Mouse (Mus musculus) kidney, postnatal 0 days (tissue): ENCODE results near the gene Nqo2. TPM values are rescaled to one million over a fixed set of nuclear protein-coding genes. Genes with fewer than 3 reads are reported as not detected.
"Not testable (repeated sequence)": the region's sequence is repeated elsewhere in the genome, so short reads cannot be mapped to it uniquely, and the experiment has no call there.

ENCODE experiments used
- ATAC-seq: fragments of 200-750 bp; cut with Nextera tagmentation; replicated peaks from 2 replicates; pipeline ENCODE4 v1.8.0; 2017; ENCODE audit warnings: low read depth, moderate number of reproducible peaks, moderate TSS enrichment, moderate library complexity; ENCODE audit not compliant: low FRiP score
- DNase-seq: peaks from one replicate; pipeline ENCODE4 v3.0.0-alpha.2; 2016; ENCODE audit warnings: low spot score
- H3K27ac ChIP-seq: fragments of 300-500 bp; sonication (generic); 2 replicates; pipeline ENCODE4 v1.5.1; 2014; ENCODE audit warnings: mild to moderate bottlenecking
- H3K27me3 ChIP-seq: fragments of 300-500 bp; sonication (generic); 2 replicates; pipeline ENCODE4 v1.6.1; 2014; ENCODE audit warnings: low read length, mixed read lengths; ENCODE audit not compliant: insufficient read depth
- H3K36me3 ChIP-seq: fragments of 300-500 bp; sonication (generic); 2 replicates; pipeline ENCODE4 v1.6.1; 2014; ENCODE audit warnings: low read length, mixed read lengths; ENCODE audit not compliant: insufficient read depth
- H3K4me1 ChIP-seq: fragments of 300-500 bp; sonication (generic); replicated peaks from 2 replicates; pipeline ENCODE4 v1.6.1; 2014; ENCODE audit warnings: antibody characterized with exemption, low read length, mixed read lengths; ENCODE audit not compliant: insufficient read depth
- H3K4me2 ChIP-seq: fragments of 300-500 bp; sonication (generic); 2 replicates; pipeline ENCODE4 v1.6.1; 2014; ENCODE audit warnings: mild to moderate bottlenecking, low read length, moderate library complexity, mixed read lengths
- H3K4me3 ChIP-seq: fragments of 300-500 bp; sonication (generic); replicated peaks from 2 replicates; pipeline ENCODE4 v1.5.1; 2014; ENCODE audit warnings: low read depth, low read length
- H3K9ac ChIP-seq: fragments of 300-500 bp; sonication (generic); 2 replicates; pipeline ENCODE4 v1.6.1; 2014; ENCODE audit warnings: low read depth, low read length
- H3K9me3 ChIP-seq: fragments of 300-500 bp; sonication (generic); replicated peaks from 2 replicates; pipeline ENCODE4 v1.6.1; 2016; ENCODE audit warnings: low read length, inconsistent platforms, mixed read lengths
- CTCF ChIP-seq: IDR thresholded peaks from 2 replicates; pipeline ENCODE4 v1.5.1; 2016; ENCODE audit warnings: antibody characterized with exemption, low read depth, mild to moderate bottlenecking, moderate library complexity
- WGBS: fragments of 180-500 bp; shearing (Covaris S2); extraction: QIAGEN DNeasy Blood & Tissue Kit; methylation state at CpG from one replicate; pipeline ENCODE4 v1.1.7; 2014; 5-methylcytosine and 5-hydroxymethylcytosine counted together
- polyA plus RNA-seq: library from polyadenylated mRNA; unstranded; fragments of >200 nt; fragmentation: Nextera tagmentation; extraction: Ambion mirVana; gene quantifications from 2 replicates; pipeline ENCODE4 v1.2.1, GENCODE M21; 2015

Gene Nqo2
- polyA plus RNA-seq, 1 experiment from 2014 or later = 22.5 TPM

DNA sequence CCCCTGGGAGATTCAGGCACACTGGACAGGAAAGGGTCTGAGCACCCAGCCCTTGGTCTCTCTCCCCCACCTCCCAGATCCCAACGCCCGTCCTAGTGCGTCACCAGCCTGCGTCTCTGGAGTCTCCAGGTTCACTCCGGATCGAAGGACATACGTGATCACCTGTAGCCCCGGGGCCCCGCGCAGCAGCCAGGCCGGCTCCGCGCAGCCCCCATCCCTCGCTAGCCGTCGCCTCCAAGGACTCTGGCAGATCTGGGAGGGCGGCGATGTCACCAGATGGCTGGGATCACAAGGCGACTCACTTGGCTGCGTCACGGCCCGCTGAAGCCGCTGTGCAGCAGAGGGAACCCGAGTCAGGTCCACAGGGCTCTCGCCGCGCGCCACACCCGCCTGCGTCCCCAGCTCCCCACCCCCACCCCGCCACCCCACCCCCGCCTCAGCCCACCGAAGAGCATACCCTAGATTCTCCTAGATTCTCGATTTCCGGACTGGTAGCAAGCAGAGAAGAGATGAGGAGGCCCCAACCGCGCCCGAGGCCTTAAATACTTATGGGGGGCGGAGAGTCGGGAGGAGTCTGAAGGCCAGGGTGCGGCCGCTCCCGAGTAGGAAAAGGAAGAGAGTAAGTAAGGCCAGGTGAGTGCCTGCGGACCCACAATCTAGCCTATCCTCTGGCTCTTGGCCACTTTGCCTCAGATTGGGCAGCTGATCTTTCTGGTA is 28.9 kb upstream of the Nqo2 start:
- Histone ChIP-seq H3K9me3 (no peaks in the 10 kb centered on the region), H3K27me3 (no peaks in the 10 kb centered on the region), H3K4me3 (peak overlapping the region; percentile 72), H3K4me1 (peaks cover 4% of the 10 kb centered on the region; the same call in 1 of the 2 replicates), H3K36me3 (no peaks in the 10 kb centered on the region), H3K9ac (peak overlapping the region; percentile 83), H3K27ac (peak overlapping the region; percentile 78), H3K4me2 (peak overlapping the region; percentile 86)
- peak; percentile 87 for DNase-seq
- peak; percentile 92 for ATAC-seq
- no peak for TF ChIP-seq CTCF
- WGBS = 1% methylated on average over 44 of the region's 44 CpGs

DNA sequence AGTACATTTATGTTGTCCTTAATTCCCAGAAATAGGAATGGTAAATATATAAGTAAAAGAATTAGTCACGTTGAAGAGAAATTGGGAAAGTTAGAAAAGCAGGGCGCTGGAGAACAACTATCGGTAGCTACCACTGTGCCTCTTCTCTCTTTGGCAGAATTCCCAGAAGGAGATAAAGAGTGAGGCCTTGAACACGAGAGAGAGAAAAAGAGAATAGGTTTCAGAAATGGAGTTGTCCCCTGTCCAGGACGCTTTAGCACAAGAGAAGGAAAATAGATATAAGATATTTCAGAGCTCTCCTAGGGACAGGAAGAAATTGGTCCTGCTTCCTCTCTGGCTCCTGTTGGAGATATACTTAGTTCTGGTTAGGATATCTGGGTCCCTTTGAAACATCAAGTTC is 27.3 kb upstream of the Nqo2 start:
- TF ChIP-seq CTCF = no peak

DNA sequence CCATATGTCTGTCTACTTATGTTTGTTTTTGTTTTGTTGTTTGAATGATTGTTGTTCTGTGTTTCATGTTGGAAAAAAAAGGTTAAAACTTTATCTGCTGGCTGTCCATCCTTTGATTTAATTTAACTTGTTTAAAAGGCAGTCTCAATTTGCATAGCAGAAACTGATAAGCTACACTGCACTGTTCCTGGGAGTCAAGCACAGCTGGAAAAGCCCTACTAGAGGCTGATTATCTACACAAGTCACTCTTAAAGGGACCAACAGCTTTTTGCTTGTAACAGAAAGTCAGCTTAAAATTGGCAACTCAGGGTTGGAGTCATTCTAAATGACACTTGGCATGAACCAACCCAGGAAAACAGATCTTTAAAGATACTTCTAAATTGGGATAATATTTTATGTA is 26.9 kb upstream of the Nqo2 start:
- not testable (repeated sequence) for DNase-seq, H3K9ac ChIP-seq, H3K27ac ChIP-seq, ATAC-seq, H3K4me2 ChIP-seq, H3K4me1 ChIP-seq, H3K36me3 ChIP-seq, H3K27me3 ChIP-seq, H3K4me3 ChIP-seq, H3K9me3 ChIP-seq

More for the DNA sequence above, 27.3 kb upstream of the Nqo2 start:
- no peak overlapping the region for H3K27ac ChIP-seq
- DNase-seq (no peak), ATAC-seq (no peak)
- no peak overlapping the region for H3K9ac ChIP-seq
- 92% methylated on average over 5 of the region's 5 CpGs for WGBS
- no peaks in the 10 kb centered on the region for H3K27me3 ChIP-seq
- H3K4me2 ChIP-seq = no peak overlapping the region
- H3K9me3 ChIP-seq = no peaks in the 10 kb centered on the region
- H3K36me3 ChIP-seq = no peaks in the 10 kb centered on the region
- no peak overlapping the region for H3K4me3 ChIP-seq
- H3K4me1 ChIP-seq = peaks cover 4% of the 10 kb centered on the region; the same call in 1 of the 2 replicates

DNA sequence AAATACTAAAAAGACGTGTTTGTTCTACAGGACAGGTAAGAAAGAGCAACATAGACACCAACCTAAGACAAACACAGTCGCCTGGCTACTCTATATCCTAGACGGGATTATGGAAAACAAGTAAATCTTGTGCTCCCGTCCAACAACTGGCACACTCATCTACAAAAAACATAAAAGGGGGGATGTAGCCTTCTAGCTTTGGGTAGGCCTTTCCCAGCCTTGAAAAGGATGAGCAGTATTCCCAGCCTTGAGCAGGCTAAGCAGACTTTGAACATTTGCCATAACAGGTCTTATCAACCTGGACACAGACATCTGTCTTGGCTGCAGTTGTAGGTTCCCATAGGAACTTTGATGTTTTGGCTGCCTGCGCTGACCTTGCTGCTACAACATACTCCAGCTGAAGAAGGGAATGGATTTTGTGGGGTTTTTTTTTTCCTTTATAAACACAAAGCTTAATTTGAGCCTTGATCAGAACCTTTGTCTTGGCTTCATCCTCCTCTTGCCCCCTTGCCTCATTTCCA is 23.1 kb upstream of the Nqo2 start:
- Histone ChIP-seq H3K27ac (no peak overlapping the region), H3K4me1 (no peaks in the 10 kb centered on the region), H3K27me3 (no peaks in the 10 kb centered on the region), H3K9ac (no peak overlapping the region), H3K36me3 (no peaks in the 10 kb centered on the region), H3K4me3 (no peak overlapping the region), H3K9me3 (no peaks in the 10 kb centered on the region), H3K4me2 (no peak overlapping the region)
- WGBS = 90% methylated on average over 5 of the region's 5 CpGs
- no peak for TF ChIP-seq CTCF
- ATAC-seq (no peak), DNase-seq (no peak)

DNA sequence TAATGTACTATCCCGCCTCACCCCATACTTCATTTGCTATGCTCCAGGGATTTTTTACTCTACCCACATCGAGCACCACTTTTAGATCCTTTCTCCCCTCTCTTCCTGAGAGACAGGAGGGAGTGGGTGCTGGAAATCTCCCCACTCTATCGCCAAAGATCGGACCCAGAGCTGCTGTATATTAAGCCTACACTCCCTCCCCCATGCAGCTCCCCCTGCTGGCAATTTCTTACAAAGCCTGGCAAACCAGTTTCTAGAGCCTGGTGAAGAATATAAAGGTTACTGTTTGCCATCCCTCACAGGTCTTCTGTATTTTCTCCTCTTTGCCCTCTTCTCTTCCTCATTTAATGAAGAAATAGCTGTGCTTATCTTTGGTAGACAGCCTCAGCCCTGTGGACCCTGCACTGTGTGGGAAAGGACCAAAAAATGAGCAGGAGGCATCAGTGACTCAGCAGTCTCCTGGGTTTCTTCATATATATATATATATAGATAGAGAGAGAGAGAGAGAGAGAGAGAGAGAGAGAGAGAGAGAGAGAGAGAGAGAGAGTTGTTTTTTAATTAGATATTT is 22.2 kb upstream of the Nqo2 start:
- no peaks in the 10 kb centered on the region for H3K4me1 ChIP-seq
- H3K9me3 ChIP-seq = no peaks in the 10 kb centered on the region
- H3K27ac ChIP-seq = no peak overlapping the region
- peak; percentile 64 for TF ChIP-seq CTCF
- ATAC-seq = no peak
- 28% methylated on average over 4 of the region's 4 CpGs for WGBS
- no peaks in the 10 kb centered on the region for H3K36me3 ChIP-seq
- no peak overlapping the region for H3K4me2 ChIP-seq
- peak; percentile 20 for DNase-seq
- no peak overlapping the region for H3K9ac ChIP-seq
- no peak overlapping the region for H3K4me3 ChIP-seq
- H3K27me3 ChIP-seq = no peaks in the 10 kb centered on the region

DNA sequence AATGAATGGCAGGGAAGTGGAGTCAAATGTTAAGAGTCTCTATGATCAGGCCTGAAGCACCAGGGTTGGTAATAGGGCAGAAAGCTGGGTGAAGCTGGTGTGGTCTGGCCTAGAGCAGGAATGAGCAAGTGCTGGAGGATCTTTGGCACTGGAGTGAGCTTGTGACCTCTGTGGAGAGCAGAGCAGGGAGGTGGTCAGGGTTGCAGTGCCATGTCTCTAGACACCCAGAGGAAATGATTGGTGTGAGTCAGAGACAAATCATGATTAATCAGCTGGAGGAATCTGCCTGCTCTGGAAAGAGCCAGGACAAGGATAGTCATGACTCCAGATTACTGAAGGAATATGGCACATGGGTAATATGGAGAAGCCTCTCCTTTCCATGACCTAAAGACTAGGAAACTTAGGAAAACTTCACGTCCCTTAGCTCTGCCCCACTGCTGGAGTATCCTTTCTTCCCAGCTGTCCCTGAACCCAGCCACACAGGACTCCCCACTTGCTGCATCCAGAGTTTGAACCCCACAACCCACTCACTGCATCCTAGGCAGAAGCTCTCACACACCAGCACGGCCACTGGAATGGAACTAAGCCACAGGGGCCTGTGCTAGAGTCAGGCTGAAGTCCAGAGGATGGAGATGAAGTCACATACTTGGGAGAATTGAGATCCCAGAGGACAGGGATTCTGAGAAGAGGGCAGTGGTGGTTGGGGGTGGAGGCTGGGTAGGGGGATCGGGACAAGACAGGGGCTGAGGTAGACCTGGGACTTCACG is 13.0 kb upstream of the Nqo2 start:
- Histone ChIP-seq H3K4me3 (no peak overlapping the region), H3K4me2 (no peak overlapping the region), H3K27me3 (no peaks in the 10 kb centered on the region), H3K36me3 (no peaks in the 10 kb centered on the region), H3K9me3 (no peaks in the 10 kb centered on the region), H3K9ac (no peak overlapping the region), H3K4me1 (no peaks in the 10 kb centered on the region), H3K27ac (no peak overlapping the region)
- TF ChIP-seq CTCF = no peak
- ATAC-seq (peak; percentile 59; the same call in 1 of the 2 replicates), DNase-seq (no peak)
- WGBS = 87% methylated on average over 4 of the region's 4 CpGs
